Mouse (Mus musculus) cerebellum, postnatal 25 days (tissue): Measurements from ENCODE around the gene Pgs1.

Experiments
- DNase-seq, 2 experiments: peaks; one replicate each; pipeline ENCODE4 v3.0.0; 2021; ENCODE audit warnings: mixed read lengths in 2 of 2

Pgs1 gene

GRCm38 (mm10) chr11:118003718-118004117 is 17.6 kb downstream of the Pgs1 start:
- DNase-seq: no peak

- DNase-seq: no peak
Observed at GRCm38 (mm10) chr11:118004217-118004616, 18.1 kb downstream of the Pgs1 start.

- no peak for DNase-seq
Observed at GRCm38 (mm10) chr11:118007460-118008143, 21.5 kb downstream of the Pgs1 start.

- no peak for DNase-seq
Observed at GRCm38 (mm10) chr11:118008144-118008805, 22.2 kb downstream of the Pgs1 start.

- no peak for DNase-seq
Observed at GRCm38 (mm10) chr11:118008843-118009242, 22.8 kb downstream of the Pgs1 start.

GRCm38 (mm10) chr11:118009865-118010571 is 23.9 kb downstream of the Pgs1 start:
- DNase-seq: no peak

GRCm38 (mm10) chr11:118012595-118012994 is 26.5 kb downstream of the Pgs1 start:
- no peak for DNase-seq

GRCm38 (mm10) chr11:118013339-118013738 is 27.2 kb downstream of the Pgs1 start:
- DNase-seq: no peak

GRCm38 (mm10) chr11:118014391-118014995 is 28.4 kb downstream of the Pgs1 start:
- no peak for DNase-seq

GRCm38 (mm10) chr11:118015381-118016145 is 29.5 kb downstream of the Pgs1 start:
- DNase-seq: no peak

GRCm38 (mm10) chr11:118018328-118018727 is 32.2 kb downstream of the Pgs1 start:
- DNase-seq: no peak

- DNase-seq: peak; percentile 76 to 86
Observed at GRCm38 (mm10) chr11:118021806-118022205, 35.7 kb downstream of the Pgs1 start.

GRCm38 (mm10) chr11:118023475-118023874 is 37.4 kb downstream of the Pgs1 start:
- DNase-seq: peak in 1 of 2 experiments; percentile 42

GRCm38 (mm10) chr11:118024111-118024510 is 38.0 kb downstream of the Pgs1 start:
- no peak for DNase-seq

GRCm38 (mm10) chr11:118029170-118029569 is 43.1 kb downstream of the Pgs1 start:
- DNase-seq: no peak

- DNase-seq: no peak
Observed at GRCm38 (mm10) chr11:118031134-118031533, 45.0 kb downstream of the Pgs1 start.

- DNase-seq: no peak
Observed at GRCm38 (mm10) chr11:118034395-118034794, 48.3 kb downstream of the Pgs1 start.

GRCm38 (mm10) chr11:118035068-118035467 is 49.0 kb downstream of the Pgs1 start:
- no peak for DNase-seq

- no peak for DNase-seq
Observed at GRCm38 (mm10) chr11:118042791-118043190, 56.7 kb downstream of the Pgs1 start.

- peak in 1 of 2 experiments; percentile 62 for DNase-seq
Observed at GRCm38 (mm10) chr11:118043293-118043907, 57.3 kb downstream of the Pgs1 start.

- DNase-seq: no peak
Observed at GRCm38 (mm10) chr11:118049641-118050040, 63.5 kb downstream of the Pgs1 start.

GRCm38 (mm10) chr11:118050174-118050573 is 64.1 kb downstream of the Pgs1 start:
- DNase-seq: no peak
